Mouse (Mus musculus) forebrain, postnatal 0 days (tissue): ENCODE data around the gene Metrnl. TPM values are rescaled to one million over a fixed set of nuclear protein-coding genes. Genes with fewer than 3 reads are reported as not detected.

Experiments used
- ATAC-seq: fragments of 200-750 bp; cut with Nextera tagmentation; 2 replicates; pipeline ENCODE4 v1.8.0; 2017; ENCODE audit warnings: mild to moderate bottlenecking, moderate library complexity
- DNase-seq: peaks from one replicate; pipeline ENCODE4 v3.0.0-alpha.2; 2015
- H3K27ac ChIP-seq: fragments of 300-500 bp; sonication (generic); 2 replicates; pipeline ENCODE4 v1.5.1; 2014; ENCODE audit warnings: low read depth, mild to moderate bottlenecking, antibody characterized with exemption, low read length, moderate library complexity, mixed read lengths
- H3K27me3 ChIP-seq: fragments of 300-500 bp; sonication (generic); 2 replicates; pipeline ENCODE4 v1.6.1; 2014; ENCODE audit warnings: mild to moderate bottlenecking, low read length, mixed read lengths; ENCODE audit not compliant: insufficient read depth
- H3K36me3 ChIP-seq: fragments of 300-500 bp; sonication (generic); 2 replicates; pipeline ENCODE4 v1.6.1; 2014; ENCODE audit warnings: mild to moderate bottlenecking, moderate library complexity; ENCODE audit not compliant: insufficient read depth
- H3K4me1 ChIP-seq: fragments of 300-500 bp; sonication (generic); 2 replicates; pipeline ENCODE4 v1.6.1; 2014; ENCODE audit warnings: antibody characterized with exemption; ENCODE audit not compliant: insufficient read depth
- H3K4me2 ChIP-seq: fragments of 300-500 bp; sonication (generic); 2 replicates; pipeline ENCODE4 v1.6.1; 2014; ENCODE audit warnings: low read depth, mild to moderate bottlenecking, moderate library complexity
- H3K4me3 ChIP-seq: fragments of 300-500 bp; sonication (generic); 2 replicates; pipeline ENCODE4 v1.5.1; 2014; ENCODE audit warnings: low read depth, low read length, mixed read lengths
- H3K9ac ChIP-seq: fragments of 300-500 bp; sonication (generic); 2 replicates; pipeline ENCODE4 v1.6.1; 2014; ENCODE audit warnings: mild to moderate bottlenecking
- H3K9me3 ChIP-seq: fragments of 300-500 bp; sonication (generic); 2 replicates; pipeline ENCODE4 v1.6.1; 2016; ENCODE audit warnings: low read length
- CTCF ChIP-seq: sonication (generic); IDR thresholded peaks from 2 replicates; pipeline ENCODE4 v1.5.1; 2016; ENCODE audit warnings: antibody characterized with exemption, control low read depth, low read depth
- WGBS: fragments of 180-500 bp; shearing (Covaris S2); extraction: QIAGEN DNeasy Blood & Tissue Kit; methylation state at CpG from one replicate; pipeline ENCODE4 v1.1.7; 2014; 5-methylcytosine and 5-hydroxymethylcytosine counted together
- polyA plus RNA-seq: library from polyadenylated mRNA; unstranded; fragments of >200 nt; fragmentation: Nextera tagmentation; extraction: Ambion mirVana; gene quantifications from 2 replicates; pipeline ENCODE4 v1.2.1, GENCODE M21; 2015
- total RNA-seq: library from RNA; depleted of rRNA; stranded (reverse); fragments of >200 nt; gene quantifications from 2 replicates; pipeline ENCODE4 v1.2.3, GENCODE M21; 2014

Gene Metrnl
- total and polyA plus RNA-seq, 2 experiments from 2014 or later = 9.3 to 9.6 TPM

DNA sequence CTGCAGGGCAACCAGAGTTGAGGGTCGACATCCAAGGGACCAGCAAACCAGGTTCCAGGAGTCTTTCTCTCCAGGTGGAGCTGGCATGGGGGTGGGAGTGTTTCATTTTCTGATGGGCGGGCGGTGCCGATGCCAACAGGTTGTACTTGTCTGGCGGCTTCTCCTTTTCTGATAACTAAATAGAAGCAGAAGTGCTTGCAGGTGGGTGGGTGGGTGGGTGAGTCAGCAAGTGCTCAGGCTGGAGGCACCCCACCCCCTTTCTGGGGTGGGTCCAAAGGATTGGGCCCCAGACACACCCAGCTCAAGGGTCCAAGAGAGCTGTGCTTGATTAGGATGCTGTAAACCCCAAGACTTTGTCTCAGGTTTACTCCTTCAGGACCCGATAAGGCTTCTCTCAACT is 11.6 kb downstream of the Metrnl start:
- no peak for ATAC-seq

GRCm38 (mm10) chr11:121713569-121713968 is 12.2 kb downstream of the Metrnl start:
- Histone ChIP-seq H3K4me3 (no peak overlapping the region), H3K4me1 (no peaks in the 10 kb centered on the region), H3K27me3 (no peaks in the 10 kb centered on the region), H3K36me3 (no peaks in the 10 kb centered on the region), H3K27ac (no peak overlapping the region), H3K9ac (no peak overlapping the region), H3K9me3 (no peaks in the 10 kb centered on the region), H3K4me2 (no peak overlapping the region)
- no peak for ATAC-seq
- WGBS = 91% methylated on average over 2 of the region's 2 CpGs
- DNase-seq = no peak
- TF ChIP-seq CTCF = no peak

More for the DNA sequence above, 11.6 kb downstream of the Metrnl start:
- H3K9me3 ChIP-seq = no peaks in the 10 kb centered on the region
- no peak for TF ChIP-seq CTCF
- H3K36me3 ChIP-seq = no peaks in the 10 kb centered on the region
- H3K27me3 ChIP-seq = no peaks in the 10 kb centered on the region
- H3K4me3 ChIP-seq = no peak overlapping the region
- H3K4me1 ChIP-seq = no peaks in the 10 kb centered on the region
- 98% methylated on average over 6 of the region's 6 CpGs for WGBS
- no peak overlapping the region for H3K27ac ChIP-seq
- no peak overlapping the region for H3K4me2 ChIP-seq
- DNase-seq = no peak
- H3K9ac ChIP-seq = no peak overlapping the region

DNA sequence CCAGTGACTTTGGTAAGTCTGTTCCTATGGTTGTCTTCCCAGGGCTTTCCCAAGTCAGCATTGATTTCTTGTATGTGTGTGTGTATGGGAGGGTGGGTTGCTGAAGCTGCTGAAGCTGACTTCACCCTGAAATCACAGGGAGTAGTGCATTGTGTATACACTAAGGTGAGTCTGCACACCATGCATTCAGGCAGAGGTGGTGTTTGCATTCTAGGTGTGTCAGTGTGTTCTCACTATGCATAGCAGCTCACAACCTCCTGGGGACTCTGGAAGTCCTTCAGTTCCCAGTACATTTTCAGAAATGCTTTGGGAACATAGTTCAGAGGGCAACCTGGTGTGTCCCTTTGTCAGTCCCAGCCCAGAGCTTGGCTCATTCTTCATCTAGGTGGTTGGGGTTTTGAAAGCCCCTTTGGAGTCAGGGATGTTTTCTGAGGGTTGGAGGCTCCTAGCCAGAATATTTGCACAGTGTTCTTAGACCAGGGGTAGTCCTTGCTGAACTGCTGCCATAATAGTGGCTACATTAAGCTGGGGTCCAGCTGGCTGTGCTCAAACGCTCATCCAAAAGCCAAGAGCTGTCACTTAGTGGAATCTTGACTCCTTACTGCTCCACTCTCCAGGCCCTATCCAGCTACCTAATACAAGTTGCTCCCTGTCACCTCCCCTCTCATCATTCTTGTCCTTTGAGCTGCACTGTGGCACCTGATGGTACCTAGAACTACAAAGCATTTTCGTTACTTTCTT is 13.6 kb downstream of the Metrnl start:
- Histone ChIP-seq H3K4me2 (no peak overlapping the region), H3K4me3 (no peak overlapping the region), H3K4me1 (no peaks in the 10 kb centered on the region), H3K9me3 (no peaks in the 10 kb centered on the region), H3K36me3 (no peaks in the 10 kb centered on the region), H3K27ac (no peak overlapping the region), H3K27me3 (no peaks in the 10 kb centered on the region), H3K9ac (no peak overlapping the region)
- ATAC-seq (no peak), DNase-seq (no peak)
- no peak for TF ChIP-seq CTCF
- WGBS = 79% methylated on average over 2 of the region's 2 CpGs

- Histone ChIP-seq H3K9me3 (no peaks in the 10 kb centered on the region), H3K9ac (no peak overlapping the region), H3K27ac (no peak overlapping the region), H3K4me3 (no peak overlapping the region), H3K27me3 (no peaks in the 10 kb centered on the region), H3K36me3 (no peaks in the 10 kb centered on the region), H3K4me1 (no peaks in the 10 kb centered on the region), H3K4me2 (no peak overlapping the region)
- ATAC-seq (no peak), DNase-seq (no peak)
- TF ChIP-seq CTCF = no peak
- 73% methylated on average over 6 of the region's 6 CpGs for WGBS
These were observed 16.4 kb downstream of the Metrnl start for GRCm38 (mm10) chr11:121717724-121718123.

DNA sequence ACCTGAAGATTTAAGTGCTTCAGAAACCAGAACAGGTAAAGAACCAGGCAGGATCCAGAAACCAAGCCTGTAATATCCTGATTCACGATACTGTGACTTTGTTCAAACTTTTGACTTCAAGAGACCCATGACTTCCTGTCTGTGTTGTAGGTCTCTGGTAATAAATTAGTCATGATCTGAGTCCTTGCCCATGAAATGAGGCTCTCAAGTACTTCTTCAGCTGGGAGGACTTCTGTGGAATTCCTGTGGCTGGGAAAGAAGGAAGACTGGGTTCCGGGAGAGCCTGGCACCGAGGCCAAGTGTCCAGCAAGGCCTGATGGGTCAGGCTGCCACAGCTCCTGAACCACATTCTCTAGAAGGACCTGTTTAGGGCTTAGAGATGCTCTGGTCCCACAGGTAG is 19.4 kb downstream of the Metrnl start:
- Histone ChIP-seq H3K27ac (no peak overlapping the region), H3K27me3 (no peaks in the 10 kb centered on the region), H3K36me3 (no peaks in the 10 kb centered on the region), H3K9ac (no peak overlapping the region), H3K4me3 (no peak overlapping the region), H3K9me3 (no peaks in the 10 kb centered on the region), H3K4me1 (no peaks in the 10 kb centered on the region), H3K4me2 (no peak overlapping the region)
- ATAC-seq = no peak
- 89% methylated on average over 3 of the region's 3 CpGs for WGBS
- DNase-seq = no peak
- TF ChIP-seq CTCF = no peak

- no peaks in the 10 kb centered on the region for H3K27me3 ChIP-seq
- no peak overlapping the region for H3K27ac ChIP-seq
- H3K4me1 ChIP-seq = no peaks in the 10 kb centered on the region
- no peaks in the 10 kb centered on the region for H3K9me3 ChIP-seq
- no peak overlapping the region for H3K9ac ChIP-seq
- DNase-seq (no peak), ATAC-seq (no peak)
- H3K36me3 ChIP-seq = no peaks in the 10 kb centered on the region
- no peak overlapping the region for H3K4me2 ChIP-seq
- H3K4me3 ChIP-seq = no peak overlapping the region
- WGBS = 71% methylated on average over 2 of the region's 2 CpGs
- no peak for TF ChIP-seq CTCF
These were observed 21.1 kb downstream of the Metrnl start for GRCm38 (mm10) chr11:121722434-121722833.

DNA sequence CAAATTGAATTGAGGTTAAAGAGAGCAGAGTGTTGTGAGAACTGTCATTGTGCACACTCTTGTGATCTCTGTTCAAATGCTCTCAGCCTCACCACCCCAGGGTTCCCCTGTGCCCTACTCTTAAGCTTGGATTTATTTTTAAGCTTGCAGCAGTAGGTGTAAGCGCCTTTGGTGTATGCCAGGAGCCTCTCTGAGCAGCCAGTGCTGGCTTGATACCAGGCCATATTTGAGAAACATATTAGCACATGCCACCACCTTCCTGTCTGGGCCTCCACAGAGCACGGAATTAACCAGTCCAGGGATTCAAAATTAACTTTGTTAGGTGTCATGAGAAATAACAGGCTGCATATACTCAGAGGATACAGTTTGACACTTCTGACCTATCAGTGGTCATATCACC is 25.3 kb downstream of the Metrnl start:
- 79% methylated on average over 2 of the region's 2 CpGs for WGBS
- Histone ChIP-seq H3K9ac (no peak overlapping the region), H3K27me3 (no peaks in the 10 kb centered on the region), H3K9me3 (no peaks in the 10 kb centered on the region), H3K36me3 (no peaks in the 10 kb centered on the region), H3K27ac (no peak overlapping the region), H3K4me1 (no peaks in the 10 kb centered on the region), H3K4me3 (no peak overlapping the region), H3K4me2 (no peak overlapping the region)
- no peak for TF ChIP-seq CTCF
- ATAC-seq = no peak
- DNase-seq = no peak
